9 mouse cellular contexts compared by ENCODE assay signal in genomic region chr7:64011563-64012267, GRCm38 (mm10).
DNase-seq lines count a peak whose midpoint lies in the region; ATAC-seq and TF ChIP-seq lines count a peak whose summit lies in the region.
"Had no signal": no experiment of that assay in that cellular context is flagged by ENCODE, and none has a peak within 500 bp of the region (broad histone marks: within the 10 kb centered on the region; RNA-seq: fewer than 3 reads in every experiment).

No protein-coding gene starts in this region.

- H3K4me2 ChIP-seq in stomach, embryonic 16.5 days (ENCODE audit: low read depth, low read length), result no peak overlapping the region
- no peak overlapping the region for H3K4me2 ChIP-seq in forebrain, embryonic 11.5 days (ENCODE audit: low read depth, low read length, severe bottlenecking)
- no peak overlapping the region for H3K4me2 ChIP-seq in hindbrain, embryonic 14.5 days (replicated peaks)
- H3K4me2 ChIP-seq: neural tube, embryonic 13.5 days had no signal

- no peaks in the 10 kb centered on the region for H3K27me3 ChIP-seq in spleen, adult 2 months (ENCODE audit: control insufficient read depth, insufficient read depth, low read length)
- no peaks in the 10 kb centered on the region for H3K27me3 ChIP-seq in stomach, embryonic 16.5 days (ENCODE audit: control insufficient read depth, insufficient read depth, low read length)
- H3K27me3 ChIP-seq in forebrain, embryonic 11.5 days (ENCODE audit: control insufficient read depth, insufficient read depth, low read length), result no peaks in the 10 kb centered on the region
- H3K27me3 ChIP-seq in hindbrain, embryonic 14.5 days (ENCODE audit: control insufficient read depth, insufficient read depth, low read length), result no peaks in the 10 kb centered on the region
- H3K27me3 ChIP-seq: neural tube, embryonic 13.5 days had no signal

- no peak for TF ChIP-seq CTCF in spleen, adult 2 months (IDR thresholded peaks at IDR 0.05; ENCODE audit: extremely low read depth, insufficient read depth, insufficient read length, insufficient replicate concordance)

- no peaks in the 10 kb centered on the region for H3K9me3 ChIP-seq in stomach, embryonic 16.5 days (replicated peaks; ENCODE audit: control insufficient read depth, low read length)
- no peaks in the 10 kb centered on the region for H3K9me3 ChIP-seq in forebrain, embryonic 11.5 days (ENCODE audit: control insufficient read depth, low read length)
- H3K9me3 ChIP-seq in hindbrain, embryonic 14.5 days (ENCODE audit: control insufficient read depth, low read length), result no peaks in the 10 kb centered on the region
- H3K9me3 ChIP-seq: neural tube, embryonic 13.5 days had no signal

- H3K4me3 ChIP-seq in spleen, adult 2 months (ENCODE audit: extremely low read depth, insufficient read depth, insufficient read length), result peak overlapping the region; percentile 54
- H3K4me3 ChIP-seq in stomach, embryonic 16.5 days (replicated peaks; ENCODE audit: low read length), result no peak overlapping the region
- H3K4me3 ChIP-seq in forebrain, embryonic 11.5 days (ENCODE audit: low read depth, low read length), result no peak overlapping the region
- no peak overlapping the region for H3K4me3 ChIP-seq in hindbrain, embryonic 14.5 days (replicated peaks; ENCODE audit: low read length)
- H3K4me3 ChIP-seq: neural tube, embryonic 13.5 days had no signal

- peaks cover 29% of the 10 kb centered on the region; the same call in 1 of the 2 replicates for H3K4me1 ChIP-seq in spleen, adult 2 months (ENCODE audit: control insufficient read depth, insufficient read depth, insufficient read length)
- 0 out of 2 replicates have a peak, but pooled peaks cover 4% of the 10 kb centered on the region for H3K4me1 ChIP-seq in stomach, embryonic 16.5 days (ENCODE audit: control insufficient read depth, insufficient read depth, low read length)
- H3K4me1 ChIP-seq in forebrain, embryonic 11.5 days (replicated peaks; ENCODE audit: control insufficient read depth, insufficient read depth, low read length), result no peaks in the 10 kb centered on the region
- no peaks in the 10 kb centered on the region for H3K4me1 ChIP-seq in hindbrain, embryonic 14.5 days (replicated peaks; ENCODE audit: control insufficient read depth, insufficient read depth, low read length)
- H3K4me1 ChIP-seq: neural tube, embryonic 13.5 days had no signal

- peak; percentile 66 to 73 for DNase-seq in spleen, adult 2 months (ENCODE audit: low read depth in 1 of 2, low spot score in 2 of 2)
- no peak for DNase-seq in spleen, postnatal 14 days (ENCODE audit: low spot score in 2 of 2)
- peak; percentile 90 for DNase-seq in gonadal fat pad, adult 2 months (ENCODE audit: low read depth)
- peak; percentile 81 to 84 for DNase-seq in lung, adult 18-20 months
- no peak for DNase-seq in ovary, postnatal 36 days (ENCODE audit: low spot score)
- DNase-seq in forebrain, embryonic 11.5 days (ENCODE audit: low spot score), result no peak
- DNase-seq in hindbrain, embryonic 14.5 days (ENCODE audit: low spot score), result no peak

- no peak overlapping the region for H3K9ac ChIP-seq in stomach, embryonic 16.5 days (ENCODE audit: low read length)
- H3K9ac ChIP-seq in forebrain, embryonic 11.5 days (ENCODE audit: low read length), result no peak overlapping the region
- H3K9ac ChIP-seq in hindbrain, embryonic 14.5 days, result no peak overlapping the region
- H3K9ac ChIP-seq: neural tube, embryonic 13.5 days had no signal

- 1% methylated on average over 13 of the region's 13 CpGs for WGBS in spleen, adult 2 months
- WGBS in stomach, embryonic 16.5 days, result 57% methylated on average over 13 of the region's 13 CpGs
- WGBS in forebrain, embryonic 11.5 days, result 79% methylated on average over 13 of the region's 13 CpGs
- WGBS in hindbrain, embryonic 14.5 days, result 77% methylated on average over 13 of the region's 13 CpGs

- peak; percentile 35; the same call in 1 of the 2 replicates for TF ChIP-seq POLR2A in spleen, adult 2 months (IDR thresholded peaks at IDR 0.05; ENCODE audit: low read depth, low read length)

- ATAC-seq in stomach, embryonic 16.5 days (ENCODE audit: insufficient read depth, low FRiP score), result peak; percentile 66; the same call in 1 of the 2 replicates
- no peak for ATAC-seq in forebrain, embryonic 11.5 days (replicated peaks; ENCODE audit: low FRiP score)
- ATAC-seq in hindbrain, embryonic 14.5 days (ENCODE audit: low FRiP score), result no peak

- H3K36me3 ChIP-seq in spleen, adult 2 months (ENCODE audit: control insufficient read depth, insufficient read depth, low read length), result no peaks in the 10 kb centered on the region
- no peaks in the 10 kb centered on the region for H3K36me3 ChIP-seq in stomach, embryonic 16.5 days (ENCODE audit: control insufficient read depth, insufficient read depth, low read length)
- H3K36me3 ChIP-seq in forebrain, embryonic 11.5 days (ENCODE audit: control insufficient read depth, insufficient read depth, low read length), result no peaks in the 10 kb centered on the region
- H3K36me3 ChIP-seq in hindbrain, embryonic 14.5 days (replicated peaks; ENCODE audit: control insufficient read depth, insufficient read depth), result no peaks in the 10 kb centered on the region
- H3K36me3 ChIP-seq: neural tube, embryonic 13.5 days had no signal

- peak overlapping the region; percentile 98 for H3K27ac ChIP-seq in spleen, adult 2 months (ENCODE audit: insufficient read depth, low read length)
- H3K27ac ChIP-seq in stomach, embryonic 16.5 days (ENCODE audit: low read length), result no peak overlapping the region; the same call in 1 of the 2 replicates
- H3K27ac ChIP-seq in forebrain, embryonic 11.5 days (ENCODE audit: low read depth, low read length), result no peak overlapping the region
- no peak overlapping the region for H3K27ac ChIP-seq in hindbrain, embryonic 14.5 days
- H3K27ac ChIP-seq: neural tube, embryonic 13.5 days had no signal

Comparison
In these comparisons a context has a peak if more than half of its experiments do, and no peak if none do; other contexts are left out.
1. DNase-seq: peak in spleen, adult 2 months (2 of 2), gonadal fat pad, adult 2 months (single experiment) and lung, adult 18-20 months (2 of 2); none in spleen, postnatal 14 days (0 of 2), ovary, postnatal 36 days (single experiment), forebrain, embryonic 11.5 days (single experiment) and hindbrain, embryonic 14.5 days (single experiment).